Mouse (Mus musculus): ENCODE results near the gene Serpina3f. TPM values are rescaled to one million over a fixed set of nuclear protein-coding genes. Genes with fewer than 3 reads are reported as not detected.
"Not testable (repeated sequence)": the region's sequence is repeated elsewhere in the genome, so short reads cannot be mapped to it uniquely, and the experiment has no call there.

Serpina3f gene
- polyA plus RNA-seq, 1 experiment from 2014 or later: 0.13 TPM

DNA sequence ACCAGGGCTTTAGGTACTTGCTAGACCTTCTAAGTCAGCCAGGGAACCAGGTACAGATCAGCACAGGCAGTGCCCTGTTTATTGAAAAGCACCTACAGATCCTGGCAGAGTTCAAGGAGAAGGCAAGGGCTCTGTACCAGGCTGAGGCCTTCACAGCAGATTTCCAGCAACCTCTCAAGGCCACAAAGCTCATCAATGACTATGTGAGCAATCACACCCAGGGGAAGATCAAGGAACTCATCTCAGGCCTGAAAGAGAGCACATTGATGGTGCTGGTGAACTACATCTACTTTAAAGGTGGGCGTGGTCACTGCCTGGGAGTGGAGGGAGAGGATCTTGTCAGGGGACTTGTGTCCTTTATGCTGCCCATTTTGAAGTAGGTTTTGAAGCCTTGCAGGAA, 23.7 kb downstream of the Serpina3f start:
- not testable (repeated sequence) for H3K9ac ChIP-seq (ENCODE audit: low read depth, low read length); H3K4me3 ChIP-seq (ENCODE audit: low read depth, low read length); H3K9me3 ChIP-seq (ENCODE audit: control insufficient read depth, low read length); ATAC-seq (ENCODE audit: low read depth); H3K4me2 ChIP-seq (ENCODE audit: low read depth, low read length); H3K27me3 ChIP-seq (replicated peaks; ENCODE audit: control insufficient read depth, insufficient read depth, low read length); DNase-seq (ENCODE audit: low spot score); H3K27ac ChIP-seq (replicated peaks; ENCODE audit: low read depth, low read length); H3K36me3 ChIP-seq (ENCODE audit: control insufficient read depth, insufficient read depth, low read length); H3K4me1 ChIP-seq (ENCODE audit: control insufficient read depth, insufficient read depth, low read length)
- 78% methylated on average over 1 of the region's 1 CpGs for WGBS

- no peaks in the 10 kb centered on the region for H3K9me3 ChIP-seq (ENCODE audit: control insufficient read depth, low read length)
- no peak for ATAC-seq (ENCODE audit: low read depth)
- H3K36me3 ChIP-seq (ENCODE audit: control insufficient read depth, insufficient read depth, low read length): no peaks in the 10 kb centered on the region
- no peaks in the 10 kb centered on the region for H3K27me3 ChIP-seq (replicated peaks; ENCODE audit: control insufficient read depth, insufficient read depth, low read length)
- H3K4me3 ChIP-seq (ENCODE audit: low read depth, low read length): no peak overlapping the region
- H3K4me1 ChIP-seq (ENCODE audit: control insufficient read depth, insufficient read depth, low read length): no peaks in the 10 kb centered on the region
- no peak overlapping the region for H3K9ac ChIP-seq (ENCODE audit: low read depth, low read length)
- H3K27ac ChIP-seq (replicated peaks; ENCODE audit: low read depth, low read length): no peak overlapping the region
- no peak for DNase-seq (ENCODE audit: low spot score)
- no peak overlapping the region for H3K4me2 ChIP-seq (ENCODE audit: low read depth, low read length)
Observed at GRCm38 (mm10) chr12:104243307-104243706, 29.0 kb downstream of the Serpina3f start.

- ATAC-seq (ENCODE audit: low read depth): no peak
- Histone ChIP-seq H3K27ac (replicated peaks; ENCODE audit: low read depth, low read length) (no peak overlapping the region), H3K9me3 (ENCODE audit: control insufficient read depth, low read length) (no peaks in the 10 kb centered on the region), H3K27me3 (replicated peaks; ENCODE audit: control insufficient read depth, insufficient read depth, low read length) (no peaks in the 10 kb centered on the region), H3K36me3 (ENCODE audit: control insufficient read depth, insufficient read depth, low read length) (no peaks in the 10 kb centered on the region), H3K9ac (ENCODE audit: low read depth, low read length) (no peak overlapping the region), H3K4me3 (ENCODE audit: low read depth, low read length) (no peak overlapping the region), H3K4me2 (ENCODE audit: low read depth, low read length) (no peak overlapping the region), H3K4me1 (ENCODE audit: control insufficient read depth, insufficient read depth, low read length) (no peaks in the 10 kb centered on the region)
- WGBS: 70% methylated on average over 1 of the region's 1 CpGs
- DNase-seq (ENCODE audit: low spot score): peak; percentile 6
Observed at GRCm38 (mm10) chr12:104245092-104245491, 30.7 kb downstream of the Serpina3f start.

GRCm38 (mm10) chr12:104245595-104245994, 31.3 kb downstream of the Serpina3f start:
- H3K9ac ChIP-seq (ENCODE audit: low read depth, low read length): no peak overlapping the region
- H3K27ac ChIP-seq (replicated peaks; ENCODE audit: low read depth, low read length): no peak overlapping the region
- no peak overlapping the region for H3K4me3 ChIP-seq (ENCODE audit: low read depth, low read length)
- no peaks in the 10 kb centered on the region for H3K9me3 ChIP-seq (ENCODE audit: control insufficient read depth, low read length)
- no peaks in the 10 kb centered on the region for H3K27me3 ChIP-seq (replicated peaks; ENCODE audit: control insufficient read depth, insufficient read depth, low read length)
- no peaks in the 10 kb centered on the region for H3K4me1 ChIP-seq (ENCODE audit: control insufficient read depth, insufficient read depth, low read length)
- ATAC-seq (ENCODE audit: low read depth) (no peak), DNase-seq (ENCODE audit: low spot score) (no peak)
- 69% methylated on average over 3 of the region's 3 CpGs for WGBS
- H3K36me3 ChIP-seq (ENCODE audit: control insufficient read depth, insufficient read depth, low read length): no peaks in the 10 kb centered on the region
- no peak overlapping the region for H3K4me2 ChIP-seq (ENCODE audit: low read depth, low read length)

- Histone ChIP-seq H3K4me3 (ENCODE audit: low read depth, low read length) (no peak overlapping the region), H3K4me1 (ENCODE audit: control insufficient read depth, insufficient read depth, low read length) (no peaks in the 10 kb centered on the region), H3K4me2 (ENCODE audit: low read depth, low read length) (no peak overlapping the region), H3K27me3 (replicated peaks; ENCODE audit: control insufficient read depth, insufficient read depth, low read length) (no peaks in the 10 kb centered on the region), H3K9me3 (ENCODE audit: control insufficient read depth, low read length) (no peaks in the 10 kb centered on the region), H3K9ac (ENCODE audit: low read depth, low read length) (no peak overlapping the region), H3K27ac (replicated peaks; ENCODE audit: low read depth, low read length) (no peak overlapping the region), H3K36me3 (ENCODE audit: control insufficient read depth, insufficient read depth, low read length) (no peaks in the 10 kb centered on the region)
- ATAC-seq (ENCODE audit: low read depth) (peak; percentile 22), DNase-seq (ENCODE audit: low spot score) (peak; percentile 55)
Observed at GRCm38 (mm10) chr12:104247553-104248002, 33.2 kb downstream of the Serpina3f start.

GRCm38 (mm10) chr12:104248231-104248630, 33.9 kb downstream of the Serpina3f start:
- Histone ChIP-seq H3K27ac (replicated peaks; ENCODE audit: low read depth, low read length) (no peak overlapping the region), H3K27me3 (replicated peaks; ENCODE audit: control insufficient read depth, insufficient read depth, low read length) (no peaks in the 10 kb centered on the region), H3K4me3 (ENCODE audit: low read depth, low read length) (no peak overlapping the region), H3K4me2 (ENCODE audit: low read depth, low read length) (no peak overlapping the region), H3K9me3 (ENCODE audit: control insufficient read depth, low read length) (no peaks in the 10 kb centered on the region), H3K9ac (ENCODE audit: low read depth, low read length) (no peak overlapping the region), H3K4me1 (ENCODE audit: control insufficient read depth, insufficient read depth, low read length) (no peaks in the 10 kb centered on the region), H3K36me3 (ENCODE audit: control insufficient read depth, insufficient read depth, low read length) (no peaks in the 10 kb centered on the region)
- ATAC-seq (ENCODE audit: low read depth) (no peak), DNase-seq (ENCODE audit: low spot score) (no peak)
- 64% methylated on average over 3 of the region's 3 CpGs for WGBS

GRCm38 (mm10) chr12:104261041-104261440, 46.7 kb downstream of the Serpina3f start:
- DNase-seq (ENCODE audit: low spot score): no peak
- H3K4me1 ChIP-seq (ENCODE audit: control insufficient read depth, insufficient read depth, low read length): no peaks in the 10 kb centered on the region
- no peak overlapping the region for H3K4me3 ChIP-seq (ENCODE audit: low read depth, low read length)
- H3K27ac ChIP-seq (replicated peaks; ENCODE audit: low read depth, low read length): no peak overlapping the region
- no peak overlapping the region for H3K4me2 ChIP-seq (ENCODE audit: low read depth, low read length)
- 59% methylated on average over 3 of the region's 3 CpGs for WGBS
- no peaks in the 10 kb centered on the region for H3K36me3 ChIP-seq (ENCODE audit: control insufficient read depth, insufficient read depth, low read length)
- ATAC-seq (ENCODE audit: low read depth): no peak
- H3K27me3 ChIP-seq (replicated peaks; ENCODE audit: control insufficient read depth, insufficient read depth, low read length): no peaks in the 10 kb centered on the region
- H3K9me3 ChIP-seq (ENCODE audit: control insufficient read depth, low read length): no peaks in the 10 kb centered on the region
- no peak overlapping the region for H3K9ac ChIP-seq (ENCODE audit: low read depth, low read length)

DNA sequence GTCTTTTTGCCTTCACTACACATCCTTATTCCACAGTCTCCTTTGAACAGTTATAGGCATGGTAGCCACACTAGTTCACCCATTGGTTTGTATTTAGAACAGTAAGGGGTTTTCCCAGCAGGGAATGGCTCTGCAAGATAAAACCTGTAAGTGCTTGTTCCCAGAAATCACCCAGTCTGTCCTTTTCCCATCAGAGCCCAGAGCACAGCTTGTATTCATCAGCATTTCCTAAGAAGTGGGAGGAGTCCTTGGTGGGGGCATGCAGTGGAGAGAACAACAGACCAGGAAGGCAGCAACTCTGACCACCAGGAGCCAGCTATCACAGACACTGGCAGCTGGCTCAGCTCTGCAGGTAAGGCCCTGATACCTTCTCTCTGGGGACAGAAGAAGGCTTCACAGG, 48.5 kb downstream of the Serpina3f start, which contains the start of gene Serpina3i:
Serpina3i (plus strand) TSS at position 260 of the 400 bp plus-strand sequence.
- H3K9me3 ChIP-seq (ENCODE audit: control insufficient read depth, low read length): no peaks in the 10 kb centered on the region
- H3K4me3 ChIP-seq (ENCODE audit: low read depth, low read length): no peak within 1 kb of the TSS
- H3K36me3 ChIP-seq (ENCODE audit: control insufficient read depth, insufficient read depth, low read length): no peaks in the 10 kb centered on the region
- no peak for DNase-seq (ENCODE audit: low spot score)
- no peak for ATAC-seq (ENCODE audit: low read depth)
- H3K27me3 ChIP-seq (replicated peaks; ENCODE audit: control insufficient read depth, insufficient read depth, low read length): no peaks in the 10 kb centered on the region
- H3K4me2 ChIP-seq (ENCODE audit: low read depth, low read length): no peak within 1 kb of the TSS
- no peak within 1 kb of the TSS for H3K27ac ChIP-seq (replicated peaks; ENCODE audit: low read depth, low read length)
- H3K9ac ChIP-seq (ENCODE audit: low read depth, low read length): no peak within 1 kb of the TSS
- H3K4me1 ChIP-seq (ENCODE audit: control insufficient read depth, insufficient read depth, low read length): no peaks in the 10 kb centered on the region

- Histone ChIP-seq H3K4me2 (ENCODE audit: low read depth, low read length) (no peak overlapping the region), H3K9ac (ENCODE audit: low read depth, low read length) (no peak overlapping the region), H3K4me3 (ENCODE audit: low read depth, low read length) (no peak overlapping the region), H3K9me3 (ENCODE audit: control insufficient read depth, low read length) (no peaks in the 10 kb centered on the region), H3K36me3 (ENCODE audit: control insufficient read depth, insufficient read depth, low read length) (no peaks in the 10 kb centered on the region), H3K4me1 (ENCODE audit: control insufficient read depth, insufficient read depth, low read length) (no peaks in the 10 kb centered on the region), H3K27ac (replicated peaks; ENCODE audit: low read depth, low read length) (no peak overlapping the region), H3K27me3 (replicated peaks; ENCODE audit: control insufficient read depth, insufficient read depth, low read length) (no peaks in the 10 kb centered on the region)
- 68% methylated on average over 3 of the region's 3 CpGs for WGBS
- no peak for ATAC-seq (ENCODE audit: low read depth)
- no peak for DNase-seq (ENCODE audit: low spot score)
Observed at GRCm38 (mm10) chr12:104266374-104266773, 52.0 kb downstream of the Serpina3f start.

Measured in embryonic facial prominence, embryonic 14.5 days (tissue).